Mouse (Mus musculus) left cerebral cortex, adult 9 months (tissue): ENCODE results near the gene Ttc29.

Experiments
- DNase-seq, 2 experiments: peaks; one replicate each; pipeline ENCODE4 v3.0.0; 2022; ENCODE audit warnings: low spot score in 2 of 2

The Ttc29 gene

DNA sequence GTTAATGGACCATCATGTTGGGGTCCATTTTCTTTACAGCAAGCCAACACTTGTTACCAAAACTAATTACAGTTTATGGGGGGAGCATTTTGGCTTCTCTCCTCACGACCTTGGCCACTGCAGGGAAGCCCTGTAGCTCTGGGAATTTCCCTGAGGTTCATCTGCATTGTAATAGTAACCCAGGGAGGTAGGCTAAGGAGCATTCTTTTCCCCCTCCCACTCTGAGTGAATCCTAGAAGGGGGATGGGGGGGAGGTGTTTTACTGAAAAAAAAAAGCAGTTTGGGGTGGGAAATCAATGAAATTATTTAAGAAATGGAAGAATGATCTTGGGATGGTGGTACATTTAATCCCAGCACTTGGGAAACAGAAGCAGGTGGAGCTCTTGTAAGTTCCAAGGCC, 210.8 kb downstream of the Ttc29 start:
- DNase-seq: no peak

DNA sequence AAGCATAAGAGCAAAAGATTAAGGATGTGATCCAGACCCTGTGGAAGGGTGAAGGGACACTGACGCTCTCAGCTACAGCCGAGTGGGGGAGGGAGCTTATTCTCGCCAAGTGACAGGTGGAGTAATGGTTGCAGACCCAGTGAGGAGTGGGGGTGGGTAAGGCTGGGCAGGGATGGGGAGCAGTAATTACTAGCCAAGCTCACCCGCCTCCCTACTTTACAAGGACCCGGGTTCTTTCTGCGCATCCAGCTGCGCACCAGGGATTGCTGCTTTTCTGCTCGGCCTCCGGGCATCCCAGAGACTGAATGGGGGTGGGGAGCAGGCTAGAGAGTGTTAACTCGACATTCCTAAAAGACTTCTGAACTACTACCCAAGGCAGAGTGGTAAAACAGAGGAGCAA, 213.4 kb downstream of the Ttc29 start:
- no peak for DNase-seq

GRCm38 (mm10) chr8:78426875-78427768, 214.0 kb downstream of the Ttc29 start:
- no peak for DNase-seq

DNA sequence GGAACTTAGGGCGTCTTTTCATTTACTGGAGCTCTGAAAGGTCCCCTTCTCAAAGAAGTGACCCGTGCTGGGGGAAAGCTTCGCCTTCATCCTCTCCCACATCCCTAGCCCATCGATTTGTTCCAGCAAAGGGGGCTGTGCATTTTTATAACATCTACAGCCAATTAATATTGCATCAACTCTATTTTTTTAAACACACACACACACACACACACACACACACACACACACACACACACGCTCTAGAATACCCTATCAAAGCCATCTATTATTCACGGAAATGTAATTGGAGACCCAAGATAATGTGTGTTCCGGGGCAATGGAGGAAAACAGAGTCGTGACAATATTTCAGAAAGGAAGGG, 214.7 kb downstream of the Ttc29 start:
- DNase-seq: no peak

DNA sequence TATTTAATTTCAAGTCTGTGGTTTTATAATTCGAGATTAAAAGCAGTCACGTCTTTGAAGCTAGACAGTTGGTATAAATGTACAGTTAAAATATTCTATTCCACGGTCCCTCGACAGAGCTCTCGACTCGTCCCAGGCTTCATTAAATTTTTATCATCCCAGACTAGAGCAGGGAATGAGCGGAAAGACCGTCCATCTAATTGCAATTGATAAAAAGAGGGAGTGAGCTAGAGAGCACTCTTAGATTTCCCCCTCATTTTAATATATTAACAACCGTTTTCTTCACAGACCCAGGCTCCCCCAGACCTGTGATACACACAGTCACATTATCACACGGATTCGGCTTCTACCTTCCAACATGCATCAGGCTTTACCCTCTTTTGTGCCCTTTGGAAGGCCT, 215.1 kb downstream of the Ttc29 start:
- DNase-seq: no peak

DNA sequence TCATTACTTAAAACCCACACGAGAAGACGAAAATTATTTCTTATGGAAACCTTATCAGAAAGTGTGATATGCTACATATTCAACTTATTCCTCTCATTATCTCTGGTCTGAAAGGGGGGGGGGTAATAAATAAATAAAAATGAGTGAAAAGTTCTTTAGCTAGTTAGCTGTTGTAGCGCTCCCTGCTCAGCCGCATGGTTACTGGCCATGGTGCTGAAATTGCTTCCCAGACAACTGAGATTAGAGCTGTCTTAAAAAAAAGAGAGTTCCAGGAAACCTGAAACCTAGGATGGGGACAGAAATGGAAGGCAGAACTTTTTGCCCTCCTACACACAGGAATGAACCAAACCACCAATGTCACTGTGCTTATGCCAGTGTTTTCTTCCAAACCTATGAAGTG, 218.3 kb downstream of the Ttc29 start:
- no peak for DNase-seq

GRCm38 (mm10) chr8:78432451-78432850, 219.4 kb downstream of the Ttc29 start:
- no peak for DNase-seq

GRCm38 (mm10) chr8:78433318-78433717, 220.2 kb downstream of the Ttc29 start:
- no peak for DNase-seq

DNA sequence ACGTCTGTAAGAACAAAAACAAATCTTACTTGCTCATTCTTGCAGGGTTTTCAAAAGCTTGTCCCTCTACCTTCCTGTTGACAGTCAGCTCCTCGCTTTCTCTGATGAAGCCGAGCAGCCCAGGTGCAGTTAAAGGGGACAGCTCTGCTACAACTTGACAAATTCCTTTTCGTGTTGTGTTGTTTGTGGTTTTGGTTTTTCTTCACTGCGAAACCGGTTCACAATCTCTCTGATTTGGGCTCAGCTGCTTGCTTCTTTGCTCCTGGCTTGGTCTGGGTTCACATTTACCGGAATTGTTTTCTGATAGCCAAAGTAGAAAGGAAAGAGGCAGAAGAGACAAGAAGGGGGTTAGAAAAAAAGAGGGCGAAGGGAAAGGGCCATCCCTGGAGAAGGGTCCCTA, 221.2 kb downstream of the Ttc29 start:
- no peak for DNase-seq

GRCm38 (mm10) chr8:78434823-78435623, 221.9 kb downstream of the Ttc29 start:
- no peak for DNase-seq

DNA sequence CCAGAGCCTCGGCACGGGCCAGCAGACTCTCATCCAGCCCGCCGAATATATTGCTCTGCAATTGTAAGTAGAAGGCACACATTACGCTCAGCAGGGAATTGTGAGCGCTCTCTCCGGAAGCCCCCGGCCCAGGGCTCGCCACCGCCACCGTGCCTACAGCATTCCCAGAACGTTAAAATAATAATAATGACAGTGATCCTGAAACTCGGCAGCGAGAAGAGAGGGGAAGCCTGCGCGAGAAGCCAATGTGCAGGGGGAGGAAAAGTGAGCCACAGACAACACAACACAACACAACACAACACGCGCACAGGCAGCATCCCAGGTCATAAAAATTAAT, 222.5 kb downstream of the Ttc29 start:
- no peak for DNase-seq

- DNase-seq: no peak
Observed at GRCm38 (mm10) chr8:78436071-78436651, 223.1 kb downstream of the Ttc29 start, which contains the start of gene Pou4f2. Pou4f2 (minus strand) TSS chr8:78436645.

DNA sequence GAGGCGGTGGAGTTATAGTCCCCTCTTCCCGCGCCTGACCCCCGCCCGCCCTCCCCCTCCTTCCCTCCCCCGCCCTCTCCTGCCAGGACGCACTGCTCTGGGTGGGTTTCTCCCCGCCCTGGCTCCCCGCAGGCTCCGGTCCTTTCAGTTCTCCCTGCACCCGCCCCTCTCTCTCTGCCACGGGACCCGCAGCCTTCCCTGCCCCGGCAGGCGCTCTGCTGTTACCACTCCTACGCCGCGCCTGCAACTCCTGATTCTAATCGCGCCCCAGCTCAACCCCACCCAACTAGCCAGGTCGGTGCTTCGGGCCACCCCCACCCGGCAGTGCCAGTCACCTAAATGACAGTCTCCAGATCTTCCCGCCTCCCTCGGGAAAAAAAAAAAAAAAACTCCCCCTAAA, 223.6 kb downstream of the Ttc29 start:
- no peak for DNase-seq

DNA sequence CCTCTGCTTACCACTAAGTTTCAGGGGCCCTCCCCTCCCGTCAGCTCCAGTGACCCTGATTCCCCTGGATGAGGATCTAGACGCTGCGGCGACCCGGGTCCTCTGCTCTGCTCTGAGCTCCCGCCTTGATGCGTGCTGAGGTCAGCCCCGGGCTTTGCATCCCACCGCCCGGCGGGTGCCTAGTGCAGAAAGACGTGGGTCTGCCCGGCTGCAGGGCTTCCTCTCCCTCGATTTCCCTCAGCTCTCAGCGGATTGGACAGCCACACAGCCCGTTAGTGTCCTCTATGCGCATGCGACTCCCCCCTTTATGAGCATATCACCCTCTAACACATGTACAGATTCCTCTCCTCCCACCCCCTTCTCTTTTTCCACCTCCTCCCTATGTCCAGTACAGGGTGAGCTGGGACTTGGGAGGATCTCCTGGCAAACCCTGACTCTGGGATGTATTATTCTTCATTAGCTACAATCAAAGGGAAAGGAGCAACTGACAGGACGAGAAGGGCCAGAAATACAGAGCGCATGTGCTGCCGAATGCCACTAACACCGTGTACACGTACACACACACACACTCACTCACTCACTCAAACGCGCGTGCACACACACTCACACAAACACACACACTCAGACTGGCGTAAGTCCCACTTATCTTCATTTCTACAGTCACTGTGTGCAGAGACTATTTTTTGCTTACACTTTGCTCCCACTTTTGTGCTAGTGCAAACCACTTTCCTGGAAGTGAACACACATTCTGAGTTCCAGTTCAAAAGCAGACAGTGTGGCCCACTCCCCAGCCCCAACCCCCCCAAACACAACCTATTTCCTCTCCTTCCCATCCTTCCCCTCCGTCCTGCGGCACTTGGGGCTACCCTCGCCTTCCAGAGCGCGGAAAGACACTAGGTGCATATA, 224.3 kb downstream of the Ttc29 start:
- no peak for DNase-seq

- DNase-seq: no peak
Observed at GRCm38 (mm10) chr8:78438121-78438520, 225.0 kb downstream of the Ttc29 start.

DNA sequence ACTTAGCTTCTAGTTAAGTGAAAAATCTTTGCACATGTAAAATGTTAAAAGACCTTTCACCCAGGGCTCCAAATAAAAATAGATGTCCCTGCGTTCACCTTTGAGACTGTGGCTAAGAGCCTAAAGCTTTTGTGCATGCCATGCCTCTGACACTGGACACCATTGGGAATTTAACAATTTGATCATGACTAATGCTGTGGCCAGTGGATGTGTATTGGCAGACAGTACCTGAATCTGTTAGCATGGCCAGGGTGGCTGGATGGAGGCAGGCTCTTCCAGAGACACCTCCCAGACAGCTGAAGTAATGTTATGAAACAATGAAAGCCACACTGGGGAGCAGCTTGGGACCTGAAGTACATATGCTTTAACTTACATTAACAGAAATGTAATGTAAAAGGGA, 229.7 kb downstream of the Ttc29 start:
- no peak for DNase-seq
